Mouse (Mus musculus) left cerebral cortex, postnatal 25 days (tissue): ENCODE results near the gene Vmn1r221. TPM values are rescaled to one million over a fixed set of nuclear protein-coding genes. Genes with fewer than 3 reads are reported as not detected.
"Not testable (repeated sequence)": the region's sequence is repeated elsewhere in the genome, so short reads cannot be mapped to it uniquely, and the experiment has no call there.

Experiments used
- DNase-seq, 2 experiments: peaks; one replicate each; pipeline ENCODE4 v3.0.0; 2022; ENCODE audit warnings: low spot score in 2 of 2, mixed read lengths in 1 of 2
- intact Hi-C: fragments of 180-260 bp; cut with DNase I; formaldehyde crosslinking; loops from one replicate; pipeline ENCODE4 v1.15.1; 2025
- total RNA-seq, 2 experiments: library from RNA; stranded (reverse); gene quantifications; 2 replicates each; pipeline ENCODE4 v1.2.3; 2021

Gene Vmn1r221
- not detected for total RNA-seq

GRCm38 (mm10) chr13:23213827-23214226 lies at the start of gene Vmn1r221:
Gene Vmn1r221, plus strand, starts transcription at chr13:23214127.
- intact Hi-C loops = loop anchor here (10.0 kb wide), 1 partner anchor 1109 kb away; the partner anchor contains the start of gene Vmn1r189
- not testable (repeated sequence) for DNase-seq

GRCm38 (mm10) chr13:23166471-23166870 lies 47.5 kb upstream of the Vmn1r221 start:
- DNase-seq, intact Hi-C loops: not testable (repeated sequence)

GRCm38 (mm10) chr13:23187875-23188274 lies 26.1 kb upstream of the Vmn1r221 start, which contains the start of gene Vmn1r220:
Gene Vmn1r220, minus strand, starts transcription at chr13:23187975.
- no peak for DNase-seq
- intact Hi-C loops = no loop called here

- intact Hi-C loops, DNase-seq: not testable (repeated sequence)
These were observed 10.0 kb upstream of the Vmn1r221 start for GRCm38 (mm10) chr13:23203885-23204284.

- DNase-seq, intact Hi-C loops: not testable (repeated sequence)
These were observed 21.9 kb downstream of the Vmn1r221 start, which contains the start of gene Vmn1r222 for GRCm38 (mm10) chr13:23235847-23236246. Gene Vmn1r222, minus strand, starts transcription at chr13:23235947.

GRCm38 (mm10) chr13:23246834-23247233 lies 32.9 kb downstream of the Vmn1r221 start, which contains the start of gene Vmn1r223:
Gene Vmn1r223, plus strand, starts transcription at chr13:23247134.
- DNase-seq, intact Hi-C loops: not testable (repeated sequence)

GRCm38 (mm10) chr13:23258546-23259048 lies 44.7 kb downstream of the Vmn1r221 start:
- peak in 1 of 2 experiments; percentile 57 for DNase-seq
- intact Hi-C loops = no loop called here

GRCm38 (mm10) chr13:23268606-23269005 lies 54.7 kb downstream of the Vmn1r221 start:
- not testable (repeated sequence) for DNase-seq
- intact Hi-C loops = loop anchor here (5.0 kb wide), 1 partner anchor 521 kb away; no protein-coding TSS in a partner anchor

GRCm38 (mm10) chr13:23269127-23269526 lies 55.2 kb downstream of the Vmn1r221 start:
- peak; percentile 24 to 65 for DNase-seq
- intact Hi-C loops = loop anchor here (5.0 kb wide), 1 partner anchor 522 kb away; no protein-coding TSS in a partner anchor

GRCm38 (mm10) chr13:23269681-23270080 lies 55.8 kb downstream of the Vmn1r221 start:
- intact Hi-C loops = loop anchor here (5.0 kb wide), 2 partner anchors 522 to 1217 kb away; no protein-coding TSS in a partner anchor

GRCm38 (mm10) chr13:23270321-23271101 lies 56.6 kb downstream of the Vmn1r221 start:
- intact Hi-C loops = loop anchor here (5.0 kb wide), 1 partner anchor 1218 kb away; no protein-coding TSS in a partner anchor

More at GRCm38 (mm10) chr13:23269681-23270080, 55.8 kb downstream of the Vmn1r221 start:
- peak; percentile 15 to 24 for DNase-seq

More at GRCm38 (mm10) chr13:23270321-23271101, 56.6 kb downstream of the Vmn1r221 start:
- peak; percentile 82 to 85 for DNase-seq

Other genes with a start within 250 kb of the Vmn1r221 start
- gene Vmn1r213, start 206.5 kb upstream of the Vmn1r221 start, total RNA-seq = not detected
- not detected for gene Vmn1r214, start 183.7 kb upstream of the Vmn1r221 start, total RNA-seq
- not detected for gene Vmn1r215, start 146.1 kb upstream of the Vmn1r221 start, total RNA-seq
- gene Vmn1r217, start 95.9 kb upstream of the Vmn1r221 start, total RNA-seq = not detected
- gene Vmn1r218, start 81.0 kb upstream of the Vmn1r221 start, total RNA-seq = not detected
- gene Vmn1r219, start 54.8 kb upstream of the Vmn1r221 start, total RNA-seq = not detected
- not detected for gene Vmn1r220, start 26.2 kb upstream of the Vmn1r221 start, total RNA-seq
- gene Vmn1r222, start 21.8 kb downstream of the Vmn1r221 start, total RNA-seq = not detected
- not detected for gene Vmn1r223, start 33.0 kb downstream of the Vmn1r221 start, total RNA-seq
- gene Zfp322a, start 155.1 kb downstream of the Vmn1r221 start, total RNA-seq = 10 to 100 TPM; 35.1 to 36.5 TPM
- gene Abt1, start 209.7 kb downstream of the Vmn1r221 start, total RNA-seq = 1 to 10 TPM; 8.3 to 8.9 TPM